Mouse (Mus musculus) left cerebral cortex, postnatal 36 days (tissue): ENCODE measurements around the gene Smim23. TPM values are rescaled to one million over a fixed set of nuclear protein-coding genes. Genes with fewer than 3 reads are reported as not detected.

Experiments
- DNase-seq, 2 experiments: peaks; one replicate each; pipeline ENCODE4 v3.0.0; 2021 to 2022; ENCODE audit warnings: low spot score in 2 of 2, mixed read lengths in 1 of 2
- intact Hi-C: fragments of 180-260 bp; cut with DNase I; formaldehyde crosslinking; loops from one replicate; pipeline ENCODE4 v1.15.1; 2025
- total RNA-seq, 2 experiments: library from RNA; stranded (reverse); gene quantifications; 2 replicates each; pipeline ENCODE4 v1.2.3; 2021

Smim23 gene
- not detected for total RNA-seq

DNA sequence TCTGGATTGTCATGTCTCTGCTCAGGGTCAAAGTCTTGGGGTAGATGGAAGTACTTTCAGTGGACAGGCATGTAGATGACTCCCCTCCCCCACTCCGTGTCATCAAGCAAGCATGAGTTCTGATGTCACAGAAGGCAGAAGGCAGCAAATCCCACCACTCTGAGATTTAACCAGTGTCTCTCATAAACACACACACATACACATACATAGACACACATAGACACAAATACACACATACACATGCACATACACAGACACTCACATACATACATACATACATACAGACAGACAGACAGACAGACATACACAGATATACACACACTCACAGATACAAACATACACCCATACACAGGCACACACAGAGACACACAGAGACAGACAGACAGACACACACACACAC is at the start of gene Smim23:
Gene Smim23, minus strand, starts transcription at position 101 of the 400 bp plus-strand sequence.
- no peak for DNase-seq
- intact Hi-C loops = no loop called here

DNA sequence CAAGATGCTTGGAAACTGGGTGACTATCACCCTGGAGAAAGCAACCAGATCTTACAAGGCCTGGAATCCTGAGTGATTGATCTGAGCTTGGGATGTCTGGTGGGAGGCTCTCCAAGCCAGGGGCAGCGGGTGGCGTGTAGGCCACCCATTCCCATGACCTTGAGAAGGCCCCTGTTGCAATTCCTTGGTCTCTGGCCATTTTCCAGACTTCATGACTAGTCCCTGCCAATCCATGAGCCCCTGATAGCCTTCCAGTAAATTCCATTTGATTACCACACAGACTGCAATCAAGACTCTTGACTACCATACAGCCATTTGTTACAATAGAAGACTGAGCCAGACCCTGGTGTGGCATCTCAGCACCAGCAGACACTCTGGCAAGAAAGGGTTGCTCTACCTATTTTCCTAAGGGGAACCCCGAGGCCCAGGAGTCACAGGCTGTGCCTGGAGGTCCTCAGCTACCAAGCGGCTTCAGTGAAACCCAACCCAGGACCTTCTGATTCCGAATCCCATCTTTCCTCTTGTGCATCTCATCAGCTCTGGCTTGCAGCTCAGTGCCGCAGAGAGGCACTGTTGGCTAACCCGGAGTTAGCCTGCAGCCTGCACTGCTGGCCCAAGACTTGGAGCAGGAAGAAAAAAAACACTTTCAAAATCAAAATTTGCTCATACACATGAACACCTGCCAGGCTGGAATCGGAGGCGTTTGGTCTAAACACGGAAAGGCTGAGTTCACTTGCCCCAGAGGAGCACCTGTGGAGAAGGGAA is 44.4 kb upstream of the Smim23 start:
- intact Hi-C loops = no loop called here
- DNase-seq = no peak

DNA sequence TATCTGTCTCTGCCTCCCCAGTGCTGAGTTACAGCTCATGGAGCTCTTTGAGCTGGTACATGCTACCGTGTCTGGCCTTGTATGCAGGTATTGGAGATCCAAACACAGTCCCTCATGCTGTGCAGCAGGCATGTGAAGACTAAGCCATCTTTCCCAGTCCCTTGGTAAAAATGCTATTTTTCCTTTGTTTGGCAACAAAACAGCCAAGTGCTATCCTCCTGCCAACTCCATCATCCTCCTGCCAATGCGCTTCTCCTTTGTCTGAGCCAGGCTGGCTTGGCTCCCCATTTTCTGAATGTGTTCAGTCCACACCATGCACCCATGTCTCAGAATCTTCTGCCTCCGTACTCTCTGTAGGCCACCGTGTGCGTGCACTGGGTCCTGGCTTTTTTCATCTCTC is 40.2 kb upstream of the Smim23 start:
- intact Hi-C loops = no loop called here
- no peak for DNase-seq

DNA sequence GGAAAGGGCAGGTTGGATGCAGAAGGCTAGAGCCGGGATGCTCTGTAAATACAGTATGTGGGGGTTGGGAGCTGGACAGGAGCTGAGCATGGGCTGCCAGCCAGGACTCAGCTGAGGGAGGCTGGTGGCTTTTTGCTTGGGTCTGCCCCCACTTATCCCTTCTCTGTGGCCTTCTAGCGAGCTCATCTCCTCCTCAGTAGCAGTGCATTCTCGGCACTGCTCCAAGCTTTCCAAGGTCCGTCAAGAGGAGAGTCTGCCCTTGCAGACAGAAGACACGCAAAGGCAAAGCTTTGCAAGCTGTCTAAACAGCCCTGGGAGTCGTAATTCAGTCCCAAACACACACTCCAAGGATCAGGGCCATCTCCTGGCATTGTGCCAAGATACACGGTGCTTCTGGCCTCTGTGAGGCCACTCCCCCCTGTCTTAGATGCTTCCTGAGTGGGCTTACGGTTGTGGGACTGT is 33.0 kb upstream of the Smim23 start:
- no peak for DNase-seq
- intact Hi-C loops = no loop called here

DNA sequence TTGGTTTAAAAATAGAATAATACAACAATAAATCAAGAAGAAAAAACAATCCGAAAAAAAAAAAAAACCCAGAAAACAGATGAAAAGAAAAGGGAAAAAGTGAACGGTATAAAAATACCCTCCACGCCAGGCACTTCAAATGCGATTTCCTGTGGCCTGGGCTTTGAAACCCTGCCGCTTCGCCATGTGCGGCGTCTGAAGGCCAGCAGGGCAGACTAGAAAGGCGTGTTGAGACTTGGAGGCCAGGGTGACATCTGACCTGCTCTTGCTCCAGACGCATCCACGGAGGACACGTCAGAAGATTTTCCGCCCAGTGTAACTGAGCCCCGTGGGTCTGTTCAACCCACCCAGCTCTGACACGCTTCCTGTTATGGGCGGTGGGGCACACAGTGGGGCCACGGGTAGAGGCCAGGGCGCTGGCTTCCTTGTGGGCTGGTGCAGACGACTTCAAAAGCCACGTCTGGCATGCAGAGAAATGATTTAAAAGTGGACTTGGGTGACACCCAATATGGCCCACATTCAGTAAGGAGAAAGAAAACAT is 22.3 kb upstream of the Smim23 start:
- intact Hi-C loops = no loop called here
- DNase-seq = no peak

DNA sequence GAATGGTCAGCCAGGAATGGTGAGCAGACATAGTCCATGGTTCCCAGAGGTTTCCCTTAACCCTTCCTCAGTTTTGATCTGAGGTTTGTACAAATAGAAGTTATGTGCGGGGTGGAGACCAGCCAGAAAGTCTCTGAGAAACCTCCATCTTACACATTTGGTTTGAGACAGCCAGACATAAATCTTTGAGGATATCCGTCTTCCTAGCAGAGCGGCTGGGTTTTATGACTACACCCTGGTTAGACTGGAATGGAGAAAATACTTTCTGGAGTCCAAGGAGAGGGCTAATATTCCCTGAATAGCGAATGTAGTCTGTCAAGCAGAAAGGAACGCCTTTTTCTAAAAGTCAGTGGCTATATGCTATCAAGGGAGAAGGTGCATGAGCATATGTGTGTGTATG is 16.8 kb upstream of the Smim23 start:
- intact Hi-C loops = no loop called here
- DNase-seq = no peak

DNA sequence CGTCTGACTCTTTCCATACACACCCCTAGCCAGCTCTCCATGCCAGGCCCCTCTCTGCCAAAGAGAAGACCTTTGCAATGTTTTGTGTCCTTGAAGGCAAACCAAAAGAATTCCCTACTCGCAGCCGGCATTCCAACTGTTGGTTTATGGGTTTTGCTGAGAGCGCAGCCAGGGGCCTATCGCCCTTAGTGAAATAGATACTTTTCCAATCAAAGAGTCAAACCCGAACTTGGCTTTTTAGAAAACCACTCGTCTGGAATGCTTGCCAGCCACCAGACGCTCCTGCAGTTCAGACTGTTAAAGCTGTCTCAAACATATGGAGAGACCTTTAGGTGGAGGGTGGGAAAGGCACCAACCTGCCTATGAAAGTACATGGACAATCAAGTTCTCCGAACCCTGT is 15.9 kb upstream of the Smim23 start:
- intact Hi-C loops = no loop called here

DNA sequence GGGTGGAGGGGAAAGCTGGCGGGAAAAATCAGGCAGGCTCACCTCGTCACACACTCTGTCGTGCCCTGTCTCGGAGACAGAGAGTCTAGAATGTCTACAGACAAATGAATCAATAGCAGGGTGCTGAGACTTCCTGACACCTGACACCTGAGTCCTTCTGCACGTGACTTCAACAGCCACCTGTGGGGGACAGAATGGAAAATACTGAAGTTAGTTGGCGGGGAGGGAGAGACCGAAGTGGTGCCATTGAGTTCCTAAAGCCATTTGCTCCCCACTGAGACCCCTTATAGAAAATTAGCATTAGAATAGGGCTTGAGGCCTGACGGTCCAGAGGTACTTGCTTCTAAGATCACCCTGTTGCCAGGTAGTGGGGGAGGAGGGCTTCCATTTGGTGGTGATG is 10.6 kb upstream of the Smim23 start:
- DNase-seq = no peak
- intact Hi-C loops = no loop called here

More for the DNA sequence above, 15.9 kb upstream of the Smim23 start:
- no peak for DNase-seq

DNA sequence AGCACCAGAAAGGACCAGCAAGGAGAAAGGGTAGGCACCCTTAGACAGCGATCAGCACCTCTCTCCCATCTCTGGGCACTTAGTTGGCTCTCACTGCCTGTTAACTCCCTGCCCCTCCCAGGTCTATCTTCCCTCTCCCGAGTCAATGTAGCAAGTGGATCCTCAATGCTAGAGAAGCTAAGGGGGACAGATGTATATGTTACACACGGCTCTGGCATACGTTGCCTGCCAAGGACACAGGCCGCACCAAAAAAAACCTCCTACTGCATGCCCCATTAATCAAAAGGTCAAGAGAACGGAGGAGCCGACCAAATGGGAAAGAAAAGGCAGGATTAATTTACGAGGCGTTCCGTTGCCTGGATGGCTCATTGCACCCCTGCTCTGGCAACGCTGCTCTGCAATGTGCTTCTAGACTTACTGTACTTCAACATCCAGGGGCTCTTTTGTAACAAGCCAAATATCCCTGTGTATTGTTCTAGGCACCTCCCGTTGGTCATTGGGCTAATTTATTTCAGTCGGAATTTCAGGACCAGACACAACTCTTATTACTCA is 10.0 kb upstream of the Smim23 start:
- intact Hi-C loops = no loop called here

DNA sequence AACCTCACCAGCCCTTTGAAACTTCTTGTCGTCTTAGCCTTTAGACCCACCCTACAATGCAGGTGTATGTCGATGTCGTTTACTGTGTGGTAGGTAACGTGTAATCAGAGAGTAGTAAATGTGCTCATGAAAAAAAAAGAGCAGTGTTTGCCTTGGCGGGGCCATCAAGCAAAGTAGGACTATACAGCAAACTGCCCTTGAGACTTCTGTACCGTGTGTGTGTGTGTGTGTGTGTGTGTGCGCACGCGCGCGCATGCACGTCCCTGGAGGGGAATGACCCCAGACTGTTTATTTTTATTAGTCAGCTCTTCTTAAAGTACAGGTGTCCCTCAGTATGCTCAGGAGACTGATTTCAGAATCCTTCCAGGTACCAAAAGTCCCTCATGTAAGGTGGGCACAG is 6.8 kb downstream of the Smim23 start:
- no peak for DNase-seq
- intact Hi-C loops = no loop called here

More for the DNA sequence above, 10.0 kb upstream of the Smim23 start:
- DNase-seq = no peak

DNA sequence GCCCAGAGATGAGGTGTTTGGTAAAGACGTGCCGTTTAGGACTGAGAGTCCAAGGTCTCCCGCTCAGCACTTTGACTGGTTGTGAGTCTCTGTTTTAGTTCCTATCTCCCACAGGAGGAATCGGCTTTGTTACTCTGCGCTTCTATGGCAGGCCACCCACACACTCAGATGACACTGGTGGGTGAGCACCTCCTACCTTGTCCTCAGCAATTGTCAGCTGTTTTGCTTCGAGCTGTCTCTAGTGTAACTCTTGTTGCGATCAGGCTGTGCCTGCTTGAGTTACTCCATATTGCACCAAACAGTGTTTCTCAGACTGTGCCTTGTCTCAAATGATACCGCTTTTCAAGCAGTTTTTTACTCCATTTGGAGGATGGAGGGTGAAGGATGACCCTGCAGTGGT is 10.1 kb downstream of the Smim23 start:
- intact Hi-C loops = no loop called here
- peak in 1 of 2 experiments; percentile 24 for DNase-seq

DNA sequence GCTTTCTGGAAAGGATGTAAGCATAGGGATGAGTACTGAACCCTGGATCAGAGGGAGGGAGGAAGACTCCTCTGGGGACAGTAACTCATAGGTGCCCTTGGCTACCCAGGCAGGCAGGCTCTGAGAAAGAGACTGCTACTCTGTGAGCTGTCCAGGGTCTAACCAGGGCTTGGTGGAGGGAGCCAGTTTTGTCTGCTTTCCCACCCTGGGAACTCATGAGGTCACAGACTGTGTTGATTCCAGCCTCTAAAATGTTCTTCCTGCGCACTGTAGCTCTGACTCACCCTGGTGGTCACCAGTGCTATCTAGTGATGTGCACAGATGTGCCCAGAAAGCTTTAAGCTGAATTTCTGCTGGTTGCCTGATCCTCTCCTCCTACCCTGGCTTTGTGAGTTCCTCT is 15.3 kb downstream of the Smim23 start:
- intact Hi-C loops = loop anchor here (5.0 kb wide), 2 partner anchors 148 to 338 kb away; partner anchors contain the start of gene Fgf18
- DNase-seq = no peak

DNA sequence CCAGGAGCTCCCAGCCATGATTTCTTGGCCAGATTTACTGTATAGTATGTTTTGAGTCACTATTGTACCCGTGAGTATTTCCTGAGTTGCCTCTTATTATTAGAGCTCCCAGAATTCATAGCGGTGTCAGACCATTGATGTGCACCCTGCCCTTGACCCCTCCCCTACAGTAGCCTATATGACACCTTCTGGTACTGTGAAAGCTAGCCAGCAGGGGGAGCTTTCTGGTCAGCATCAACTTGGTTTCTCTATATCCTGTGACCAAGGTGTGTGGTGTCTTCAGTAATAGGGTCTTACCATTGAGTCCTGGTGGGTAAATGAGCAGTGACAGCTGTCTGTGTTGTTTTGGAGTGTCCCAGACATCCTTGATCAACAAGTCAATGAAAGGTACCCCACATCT is 18.4 kb downstream of the Smim23 start:
- DNase-seq = no peak
- intact Hi-C loops = loop anchor here (5.0 kb wide), 2 partner anchors 151 to 341 kb away; partner anchors contain the start of gene Fgf18

DNA sequence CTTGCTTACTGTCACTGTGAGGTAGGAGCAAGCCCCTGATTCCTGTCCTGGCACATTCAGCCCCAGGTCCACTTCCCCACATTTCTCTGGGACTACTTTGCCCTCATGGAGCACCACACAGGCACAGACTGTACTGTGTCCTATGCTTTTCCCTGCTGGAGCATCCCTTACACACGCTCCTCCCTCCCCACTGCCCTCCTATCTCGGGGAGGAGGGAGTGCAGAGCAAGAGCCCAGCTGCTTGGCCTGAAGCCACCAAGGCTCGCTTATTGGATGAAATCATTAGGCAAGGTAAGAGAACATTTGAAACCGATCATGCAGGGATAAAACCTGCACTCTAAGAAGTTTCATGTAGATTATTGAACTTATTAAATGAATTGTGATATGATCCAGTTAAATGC is 20.7 kb downstream of the Smim23 start:
- intact Hi-C loops = no loop called here
- no peak for DNase-seq

DNA sequence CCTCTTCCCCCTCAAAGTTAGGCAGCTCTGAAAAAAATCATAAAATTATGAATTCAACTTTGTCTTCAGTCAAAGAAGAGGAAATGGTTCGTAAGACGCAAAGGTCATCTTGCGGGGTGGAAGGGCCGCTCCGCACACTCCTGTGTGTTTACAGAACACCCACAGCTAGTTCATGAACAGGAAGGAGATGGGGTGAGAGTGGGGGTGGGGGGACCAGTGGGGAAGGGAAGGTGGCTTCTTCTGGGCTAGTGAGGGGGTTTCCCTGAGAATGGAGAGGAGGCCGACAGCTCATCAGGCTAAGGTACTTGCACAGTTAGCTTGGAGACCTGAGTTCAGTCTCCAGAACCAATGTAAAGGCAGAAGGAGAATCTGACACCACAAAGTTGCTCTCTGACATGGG is 22.7 kb downstream of the Smim23 start:
- DNase-seq = no peak
- intact Hi-C loops = no loop called here

DNA sequence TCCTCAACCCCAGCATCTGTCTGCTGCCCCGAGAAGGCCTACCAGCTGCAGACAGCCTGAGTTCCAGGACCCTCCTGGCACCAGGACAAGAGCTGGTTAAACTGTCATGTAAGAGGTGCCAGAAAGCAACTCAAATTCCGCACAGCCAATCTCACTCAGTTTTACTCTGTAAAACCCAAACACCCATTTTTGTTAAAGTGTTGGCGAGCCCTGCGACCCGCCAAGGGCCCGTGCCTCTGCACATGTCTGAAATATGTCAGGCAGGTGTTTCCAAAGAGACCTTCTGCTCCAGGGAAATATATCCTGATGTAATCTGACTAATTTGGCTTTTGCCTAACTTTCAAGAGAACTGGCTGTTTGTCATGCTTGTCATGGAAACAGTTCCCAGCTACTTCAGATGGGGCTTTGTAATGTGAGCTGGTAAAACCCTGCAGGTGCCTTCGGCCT is 23.5 kb downstream of the Smim23 start:
- DNase-seq = no peak
- intact Hi-C loops = no loop called here

DNA sequence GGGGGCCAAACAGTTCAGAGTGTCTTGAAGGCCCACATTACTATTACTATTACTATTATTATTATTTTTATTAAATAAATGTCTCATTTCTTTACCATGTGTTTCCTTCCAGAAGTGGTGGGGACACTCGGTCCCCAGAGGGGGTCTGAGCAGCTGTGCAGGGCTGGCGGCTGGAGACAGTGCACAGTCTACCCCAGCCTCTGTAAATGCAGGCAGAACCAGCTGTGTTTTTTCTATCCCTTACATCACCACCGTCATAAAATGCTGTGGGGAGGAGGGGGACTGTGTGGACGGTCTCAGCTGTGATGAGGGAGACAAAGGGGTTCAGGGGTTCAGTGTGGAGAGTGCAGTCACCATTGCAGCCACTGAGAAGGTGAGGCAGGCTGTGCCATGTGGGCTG is 26.0 kb downstream of the Smim23 start:
- DNase-seq = no peak
- intact Hi-C loops = no loop called here

DNA sequence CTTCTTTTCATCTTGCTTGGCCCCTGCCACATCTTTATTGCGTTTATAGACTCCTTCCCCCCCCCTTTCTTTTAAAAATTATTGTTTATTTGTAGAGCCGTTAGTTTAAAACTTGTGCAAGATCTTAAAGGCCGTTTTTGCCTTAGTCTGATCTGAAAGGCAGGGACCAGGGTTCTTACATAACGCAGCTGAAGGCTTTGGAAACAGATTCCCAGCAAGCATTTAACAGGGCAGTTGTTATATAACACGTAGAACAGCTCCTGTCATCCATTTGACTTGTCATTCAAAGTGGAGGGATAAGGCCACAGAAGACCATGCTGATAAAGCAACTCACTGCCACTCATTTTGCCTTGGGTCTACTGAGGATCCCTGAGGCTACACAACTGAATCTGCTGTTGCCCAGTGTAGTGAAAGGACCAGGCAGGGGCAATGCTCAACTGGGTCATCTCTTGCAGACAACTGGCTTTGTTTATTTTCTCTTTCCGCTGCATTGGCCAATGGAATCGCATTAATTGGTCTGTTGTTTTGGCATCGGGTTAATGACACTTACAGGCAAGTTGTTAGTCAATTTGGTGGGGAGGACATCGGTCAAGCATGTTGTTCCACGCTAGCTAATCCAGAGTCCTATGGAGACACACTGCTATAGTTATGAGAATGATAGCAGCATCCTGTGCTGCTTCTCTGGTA is 29.5 kb downstream of the Smim23 start:
- DNase-seq = no peak
- intact Hi-C loops = no loop called here

DNA sequence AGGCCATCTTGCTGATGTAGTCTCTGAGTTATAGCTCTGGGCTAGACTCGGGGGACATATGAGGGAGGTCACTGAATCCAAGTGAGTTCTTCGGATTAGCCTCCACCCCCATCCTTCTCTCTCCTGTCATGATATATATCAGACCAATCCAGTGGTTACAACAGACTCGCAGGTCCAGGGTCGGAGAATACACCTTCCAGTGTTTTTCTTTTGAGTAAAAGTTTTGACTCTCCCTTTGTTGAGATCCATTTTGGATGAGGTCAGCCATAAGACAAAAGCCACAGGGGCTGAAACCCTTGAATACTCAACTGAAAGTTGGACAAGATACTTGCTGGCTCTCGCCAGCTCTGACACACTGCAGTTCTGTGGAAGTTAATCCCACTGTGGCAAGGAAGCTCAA is 38.2 kb downstream of the Smim23 start:
- intact Hi-C loops = no loop called here
- no peak for DNase-seq

DNA sequence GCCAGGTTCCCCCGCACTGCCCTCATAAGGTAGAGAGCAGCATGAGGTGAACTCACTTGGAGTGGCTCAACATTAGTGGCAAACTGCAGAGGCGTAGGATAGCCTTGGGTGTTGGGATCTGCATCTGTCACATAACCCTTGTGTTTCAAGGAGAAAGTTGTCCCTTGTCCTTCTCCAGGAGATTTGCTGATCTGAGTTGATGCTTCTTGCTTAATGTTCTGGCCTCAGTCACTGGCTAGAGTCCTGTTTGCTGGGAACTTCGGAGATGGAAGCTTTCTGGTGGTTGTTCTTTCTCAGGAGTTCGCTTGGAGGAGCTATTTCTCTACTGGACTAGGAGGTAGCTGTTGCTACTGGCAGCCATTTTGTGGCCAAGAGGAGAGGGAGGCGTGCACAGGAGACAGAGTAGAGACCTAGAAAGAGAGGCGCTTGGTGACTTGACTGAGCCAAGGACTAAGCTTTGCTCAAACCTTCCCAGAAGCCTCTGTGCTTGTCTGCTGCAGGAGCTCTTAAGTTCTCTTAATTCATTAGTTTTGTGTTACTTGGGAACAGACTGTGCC is 38.7 kb downstream of the Smim23 start:
- DNase-seq = no peak
- intact Hi-C loops = no loop called here
